Mouse (Mus musculus): ENCODE data around the gene Lingo3. TPM values are rescaled to one million over a fixed set of nuclear protein-coding genes. Genes with fewer than 3 reads are reported as not detected.

Lingo3 gene
- total and polyA plus RNA-seq, 3 experiments, result not detected

- 0 out of 2 replicates have a peak, but pooled peaks have one; percentile 6 for TF ChIP-seq TCF12 (IDR thresholded peaks at IDR 0.05; ENCODE audit: low read depth, low read length)
- TF ChIP-seq POLR2A (IDR thresholded peaks at IDR 0.05; ENCODE audit: control insufficient read depth in 1 of 2, insufficient read depth in 1 of 2, low read depth in 1 of 2, low read length in 2 of 2, poor library complexity in 1 of 2), result no peak
- TF ChIP-seq JUND (IDR thresholded peaks at IDR 0.05; ENCODE audit: low read depth, low read length), result no peak
- TF ChIP-seq TAL1 (IDR thresholded peaks at IDR 0.05; ENCODE audit: low read length), result no peak
Observed at GRCm38 (mm10) chr10:80876028-80876427, 32.2 kb upstream of the Lingo3 start (continued).

GRCm38 (mm10) chr10:80874035-80874434 lies 30.2 kb upstream of the Lingo3 start:
- Histone ChIP-seq H3K9me3 (replicated peaks; ENCODE audit: insufficient read depth, low read length) (no peaks in the 10 kb centered on the region), H3K36me3 (ENCODE audit: control insufficient read depth in 1 of 2, insufficient read depth in 2 of 2, low read length in 2 of 2) (no peaks in the 10 kb centered on the region), H3K27me3 (ENCODE audit: control insufficient read depth in 1 of 2, insufficient read depth in 2 of 2, low read length in 2 of 2) (no peaks in the 10 kb centered on the region), H3K27ac (ENCODE audit: control insufficient read depth, low read depth, low read length) (no peak overlapping the region), H3K4me1 (ENCODE audit: control insufficient read depth in 1 of 2, insufficient read depth in 2 of 2, low read length in 2 of 2) (no peaks in the 10 kb centered on the region; a peak in 1 of 4 replicates), H3K79me2 (ENCODE audit: control insufficient read depth, insufficient read depth, low read length, poor library complexity) (no peaks in the 10 kb centered on the region), H3K4me3 (ENCODE audit: control insufficient read depth in 1 of 2, insufficient read depth in 1 of 2, low read depth in 2 of 2, low read length in 2 of 2) (no peak overlapping the region), H3K9ac (ENCODE audit: control insufficient read depth, low read depth, low read length, poor library complexity, severe bottlenecking) (no peak overlapping the region)
- no peak for DNase-seq (ENCODE audit: low read depth, low spot score)
- no peak for TF ChIP-seq CHD2 (IDR thresholded peaks at IDR 0.05; ENCODE audit: low read length)
- no peak for TF ChIP-seq JUND (IDR thresholded peaks at IDR 0.05; ENCODE audit: low read depth, low read length)
- TF ChIP-seq BHLHE40 (IDR thresholded peaks at IDR 0.05; ENCODE audit: borderline replicate concordance, low read depth, low read length), result no peak
- TF ChIP-seq MYB (IDR thresholded peaks at IDR 0.05; ENCODE audit: low read depth, low read length), result no peak
- TF ChIP-seq CTCF (IDR thresholded peaks at IDR 0.05 in 2 of 3, conservative IDR thresholded peaks at IDR 0.05 in 1 of 3; ENCODE audit: control insufficient read depth in 1 of 3, insufficient read depth in 1 of 3, low read depth in 2 of 3, low read length in 3 of 3, poor library complexity in 1 of 3, severe bottlenecking in 1 of 3), result no peak
- no peak for TF ChIP-seq MAZ (IDR thresholded peaks at IDR 0.05; ENCODE audit: low read depth, low read length)
- no peak for TF ChIP-seq HCFC1 (IDR thresholded peaks at IDR 0.05; ENCODE audit: low read depth, low read length)
- TF ChIP-seq MXI1 (IDR thresholded peaks at IDR 0.05; ENCODE audit: low read depth, low read length), result no peak
- TF ChIP-seq KAT2A (conservative IDR thresholded peaks at IDR 0.05; ENCODE audit: low read depth, low read length), result no peak
- no peak for TF ChIP-seq POLR2AphosphoS2 (IDR thresholded peaks at IDR 0.05; ENCODE audit: low read length)
- TF ChIP-seq EP300 (IDR thresholded peaks at IDR 0.05; ENCODE audit: low read depth in 1 of 2, low read length in 2 of 2), result no peak

GRCm38 (mm10) chr10:80871581-80871980 lies 27.7 kb upstream of the Lingo3 start, which contains the start of gene Tmprss9:
TSS of gene Tmprss9 (plus strand) at chr10:80871848.
- Histone ChIP-seq H3K27me3 (ENCODE audit: control insufficient read depth in 1 of 2, insufficient read depth in 2 of 2, low read length in 2 of 2) (no peaks in the 10 kb centered on the region), H3K27ac (ENCODE audit: control insufficient read depth, low read depth, low read length) (no peak within 1 kb of the TSS), H3K4me1 (ENCODE audit: control insufficient read depth in 1 of 2, insufficient read depth in 2 of 2, low read length in 2 of 2) (no peaks in the 10 kb centered on the region), H3K36me3 (ENCODE audit: control insufficient read depth in 1 of 2, insufficient read depth in 2 of 2, low read length in 2 of 2) (no peaks in the 10 kb centered on the region), H3K79me2 (ENCODE audit: control insufficient read depth, insufficient read depth, low read length, poor library complexity) (no peaks in the 10 kb centered on the region), H3K9ac (ENCODE audit: control insufficient read depth, low read depth, low read length, poor library complexity, severe bottlenecking) (no peak within 1 kb of the TSS), H3K9me3 (replicated peaks; ENCODE audit: insufficient read depth, low read length) (no peaks in the 10 kb centered on the region), H3K4me3 (ENCODE audit: control insufficient read depth in 1 of 2, insufficient read depth in 1 of 2, low read depth in 2 of 2, low read length in 2 of 2) (no peak within 1 kb of the TSS)
- no peak for TF ChIP-seq GABPA (IDR thresholded peaks at IDR 0.05; ENCODE audit: low read depth, low read length)
- no peak for TF ChIP-seq TCF12 (IDR thresholded peaks at IDR 0.05; ENCODE audit: low read depth, low read length)
- DNase-seq (ENCODE audit: low read depth, low spot score), result no peak

All from MEL (cell line).